Mouse (Mus musculus) hematopoietic stem cell, adult 5-6 weeks (primary cell): Measurements from ENCODE around the gene Hnrnpll. TPM values are rescaled to one million over a fixed set of nuclear protein-coding genes. Genes with fewer than 3 reads are reported as not detected.

Source experiments
- ATAC-seq, 2 experiments: fragments of 125-278 bp in 1 of 2; replicated peaks in 1 of 2; 2 replicates each; pipeline ENCODE4 v1.8.0; 2016 to 2017; ENCODE audit warnings: inconsistent platforms in 2 of 2, mild to moderate bottlenecking in 2 of 2, moderate number of reproducible peaks in 2 of 2, low read depth in 1 of 2, moderate TSS enrichment in 1 of 2; ENCODE audit not compliant: low FRiP score in 2 of 2, poor library complexity in 2 of 2, severe bottlenecking in 2 of 2, insufficient read depth in 1 of 2, low TSS enrichment in 1 of 2
- total RNA-seq: library from RNA; stranded (forward); fragments of 172-1452, 232-1000 nt; gene quantifications from 2 replicates; pipeline ENCODE4 v1.2.3, GENCODE M21; 2017

The Hnrnpll gene
- total RNA-seq, result 43.3 and 52.2 TPM in 2 replicates

- peak; percentile 90 to 93 for ATAC-seq
Measured at GRCm38 (mm10) chr17:80061783-80062619, at the start of gene Hnrnpll. Gene Hnrnpll (minus strand): TSS chr17:80062334.

DNA sequence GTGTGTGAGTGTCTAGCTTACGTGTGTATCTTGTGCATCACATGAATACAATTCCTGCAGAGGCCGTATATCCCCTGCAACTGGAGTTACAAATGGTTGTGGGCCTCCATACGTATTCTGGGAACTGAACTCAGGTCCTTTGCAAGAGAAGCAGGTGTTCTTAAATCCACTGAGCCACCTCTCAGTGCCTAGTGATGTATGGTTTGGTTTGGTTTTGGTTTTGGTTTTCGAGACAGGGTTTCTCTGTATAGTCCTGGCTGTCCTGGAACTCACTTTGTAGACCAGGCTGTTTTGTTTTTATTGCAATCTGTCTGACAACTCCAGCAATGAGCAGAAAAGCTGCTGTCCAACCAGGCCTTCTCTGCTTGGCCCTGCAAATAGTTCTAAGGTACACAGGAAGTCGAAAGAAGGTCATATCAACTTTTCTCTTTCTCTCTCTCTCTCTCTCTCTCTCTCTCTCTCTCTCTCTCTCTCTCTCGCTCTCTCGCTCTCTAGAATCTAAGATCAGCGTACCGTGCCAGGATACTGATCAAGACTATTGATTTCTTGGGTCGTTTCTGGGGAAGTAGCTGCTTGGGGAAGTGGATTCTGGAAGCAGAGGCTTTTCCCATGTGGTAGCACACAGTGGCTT is 43.3 kb upstream of the Hnrnpll start:
- no peak for ATAC-seq

- no peak for ATAC-seq
Measured at GRCm38 (mm10) chr17:80099823-80100222, 37.7 kb upstream of the Hnrnpll start.

DNA sequence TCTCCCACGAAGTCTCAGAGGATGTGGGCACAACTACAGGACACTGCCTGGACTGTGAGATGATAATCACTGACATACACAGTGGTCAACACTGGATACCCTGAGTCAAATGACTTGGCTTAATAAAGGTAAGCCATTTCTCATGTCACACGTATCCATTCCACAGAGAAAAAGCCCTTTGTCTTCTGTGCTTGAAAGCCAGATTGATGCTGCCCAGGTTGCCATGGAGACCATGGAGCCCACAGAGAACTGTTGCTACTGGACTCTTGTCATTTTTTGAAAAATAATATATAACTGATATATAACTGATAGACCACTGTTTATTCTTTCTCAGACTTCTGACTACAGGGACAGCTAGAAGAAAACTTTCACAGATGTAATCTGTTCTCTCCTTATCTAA is 35.1 kb upstream of the Hnrnpll start:
- ATAC-seq, result no peak

DNA sequence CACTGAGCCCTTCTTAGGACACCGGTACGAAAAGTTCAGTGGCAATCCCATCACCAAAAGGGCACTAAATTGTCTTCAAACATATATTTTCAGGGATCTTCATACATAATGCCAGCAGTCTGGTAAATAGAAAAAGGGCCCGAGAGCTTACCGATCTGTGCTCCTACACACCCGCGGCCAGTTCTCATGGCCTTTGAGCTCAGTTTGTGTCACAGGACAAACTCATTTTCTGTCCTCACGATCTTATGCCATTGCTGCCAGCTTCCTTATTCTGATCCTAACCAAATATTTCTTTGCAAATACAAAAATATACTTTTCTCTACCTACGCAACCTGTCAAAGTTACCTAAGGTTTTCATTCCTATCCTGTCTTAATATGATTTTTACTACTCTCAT is 34.6 kb upstream of the Hnrnpll start:
- ATAC-seq, result no peak

GRCm38 (mm10) chr17:80096043-80096719 is 34.0 kb upstream of the Hnrnpll start:
- peak; percentile 75 to 88 for ATAC-seq

DNA sequence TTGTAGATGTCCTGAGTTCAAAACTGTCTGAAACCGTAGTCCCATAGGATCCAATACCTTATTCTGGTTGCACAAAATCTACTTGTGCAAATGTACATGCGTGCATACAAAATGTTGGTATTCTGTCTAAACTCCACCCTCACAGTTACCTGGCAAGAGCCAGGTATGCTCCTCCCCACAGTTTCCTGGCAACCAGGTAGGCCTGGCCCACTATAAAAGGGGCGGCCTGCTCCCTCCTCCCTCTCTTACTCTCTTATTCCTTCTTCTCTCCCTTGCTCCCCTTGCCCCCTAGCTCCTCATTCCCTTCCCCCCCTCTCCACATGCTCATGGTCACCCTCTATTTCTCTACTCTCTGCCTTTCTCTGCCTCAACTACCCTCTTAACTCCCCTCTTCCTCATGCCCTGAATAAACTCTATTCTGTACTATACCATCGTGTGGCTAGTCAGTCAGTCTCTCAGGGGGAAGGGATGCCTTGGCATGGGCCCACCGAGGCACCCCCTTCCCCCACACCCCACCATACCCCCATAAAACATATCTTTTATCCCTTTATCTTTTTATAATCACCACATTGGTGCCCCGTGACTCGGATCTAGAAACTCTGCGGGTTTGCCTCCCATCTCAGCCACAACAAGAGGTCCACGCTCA is 33.2 kb upstream of the Hnrnpll start:
- ATAC-seq, result no peak

DNA sequence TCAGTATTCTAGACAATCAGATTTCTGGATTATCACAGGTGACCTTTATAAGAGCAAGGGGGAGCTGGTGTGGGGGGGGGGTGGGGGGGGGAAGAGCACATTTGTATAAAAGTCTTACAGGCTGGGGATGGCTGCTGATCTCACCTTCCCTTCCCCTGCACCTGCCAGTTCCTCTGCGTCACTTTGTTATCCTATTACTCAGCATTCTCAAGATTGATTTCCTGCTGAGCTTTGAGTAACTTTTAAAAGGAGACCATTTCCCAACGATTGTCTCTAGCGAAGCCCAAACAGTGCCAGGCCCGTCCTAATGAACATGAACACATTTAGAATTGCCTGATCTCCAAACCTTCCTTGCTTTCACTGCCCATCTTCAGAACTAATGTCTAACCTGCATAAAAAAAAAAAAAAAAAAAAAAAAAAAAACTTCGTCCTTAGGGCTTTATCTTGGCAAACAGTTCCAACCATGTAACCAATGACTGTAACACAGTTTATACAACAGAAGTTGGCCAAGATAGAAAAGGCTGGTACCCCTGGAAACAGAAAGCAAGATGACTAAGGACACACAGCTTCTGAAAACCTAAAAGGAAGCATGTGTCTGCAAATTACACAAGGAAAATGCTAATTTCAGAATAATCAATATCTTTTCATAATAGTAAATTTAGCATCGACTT is 29.9 kb upstream of the Hnrnpll start:
- ATAC-seq, result peak in 1 of 2 experiments; percentile 30; a peak in 1 of 4 replicates

GRCm38 (mm10) chr17:80090551-80090950 is 28.4 kb upstream of the Hnrnpll start:
- ATAC-seq, result no peak

DNA sequence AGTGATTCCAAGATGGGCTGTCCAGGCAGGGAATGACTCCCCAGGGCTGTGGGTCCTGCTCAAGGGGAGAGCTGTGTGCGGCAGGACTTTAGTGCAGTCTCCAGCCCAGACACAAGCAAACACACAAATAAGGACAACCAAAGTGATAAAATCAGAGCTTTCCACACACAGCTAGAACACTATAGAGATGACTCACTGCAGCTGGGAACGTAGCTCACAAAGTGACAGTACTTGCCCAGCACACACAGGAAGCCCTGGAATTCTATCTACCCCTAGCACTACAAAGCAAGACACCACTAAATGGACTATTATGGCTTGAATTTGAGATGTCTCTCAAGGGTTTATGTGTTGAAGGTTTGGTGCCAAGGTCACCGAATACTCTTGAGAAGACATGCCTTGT is 26.0 kb upstream of the Hnrnpll start:
- ATAC-seq, result no peak

DNA sequence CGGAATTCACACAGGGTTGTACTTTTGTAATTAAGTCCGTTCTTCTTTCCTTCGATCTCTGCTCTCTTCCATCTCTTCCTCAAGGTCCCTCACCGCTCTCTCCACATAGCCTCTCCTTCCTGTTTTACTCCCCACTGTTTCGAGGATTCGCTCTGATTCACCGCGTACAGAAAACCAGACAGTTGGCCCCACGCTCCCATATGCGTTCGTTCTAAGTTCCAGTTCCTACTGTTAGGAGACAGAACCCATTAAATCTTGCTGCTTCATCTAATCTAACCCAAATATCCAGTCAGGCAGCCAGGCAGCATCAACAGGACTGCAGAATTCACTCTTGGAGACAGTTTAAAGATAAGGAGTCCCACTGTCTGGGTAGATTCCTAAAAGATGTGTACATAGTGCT is 24.5 kb upstream of the Hnrnpll start:
- ATAC-seq, result no peak

DNA sequence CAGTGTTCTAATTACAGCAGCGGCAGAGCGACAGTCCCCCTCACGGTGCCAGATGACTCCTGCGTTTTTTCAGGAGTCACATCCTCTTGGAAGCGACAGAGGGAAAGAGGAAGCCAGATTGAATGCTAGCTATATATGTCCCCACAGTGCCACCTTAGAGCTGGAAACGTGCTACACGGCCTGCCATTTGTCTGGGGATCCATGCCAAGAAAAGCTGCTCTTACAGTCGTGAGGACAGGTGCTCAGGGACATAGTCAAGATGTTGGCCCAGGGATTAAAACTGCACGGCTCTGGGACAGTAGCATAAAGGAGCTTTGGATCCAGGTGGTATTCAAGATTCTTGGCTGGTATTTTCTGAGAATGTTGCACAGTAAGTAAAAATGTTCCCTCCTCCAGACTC is 22.3 kb upstream of the Hnrnpll start:
- no peak for ATAC-seq

GRCm38 (mm10) chr17:80083223-80083622 is 21.1 kb upstream of the Hnrnpll start:
- peak in 1 of 2 experiments; percentile 45; a peak in 1 of 4 replicates for ATAC-seq

- ATAC-seq, result no peak
Measured at GRCm38 (mm10) chr17:80078726-80079125, 16.6 kb upstream of the Hnrnpll start.

GRCm38 (mm10) chr17:80067257-80067656 is 5.1 kb upstream of the Hnrnpll start:
- ATAC-seq, result peak; percentile 44; a peak in 2 of 4 replicates

DNA sequence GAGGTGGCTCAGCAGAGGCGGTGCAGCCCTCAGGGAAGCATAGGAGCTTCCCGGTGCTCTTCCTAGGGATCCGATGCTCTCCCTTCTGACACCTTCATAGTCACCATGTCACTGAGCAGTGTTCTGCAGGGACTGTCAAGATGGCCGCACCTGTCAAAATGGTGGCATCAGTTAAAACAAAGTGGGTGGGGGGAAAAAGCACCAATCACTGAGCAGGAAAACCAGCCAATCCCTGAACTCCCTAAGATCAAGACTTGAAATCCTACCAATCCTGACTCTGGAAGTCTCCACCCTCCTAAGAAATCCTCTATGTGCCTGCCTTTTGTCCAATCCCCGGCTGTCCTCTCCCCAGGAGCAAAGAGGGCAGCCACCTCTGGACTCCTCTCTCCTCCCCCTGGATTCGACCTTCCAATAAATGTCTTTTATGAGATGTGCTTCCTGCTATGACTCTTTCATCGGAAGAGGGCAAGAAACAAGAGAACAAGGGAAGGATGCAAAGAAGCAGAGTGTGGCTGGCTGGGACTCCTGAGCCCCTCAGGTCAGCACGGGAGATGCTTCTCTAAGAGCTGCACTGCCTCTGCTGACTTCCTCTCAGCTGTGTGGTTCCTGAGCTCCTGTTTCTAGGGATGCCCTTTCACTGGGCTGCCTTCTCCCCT is 1.8 kb upstream of the Hnrnpll start:
- no peak for ATAC-seq

DNA sequence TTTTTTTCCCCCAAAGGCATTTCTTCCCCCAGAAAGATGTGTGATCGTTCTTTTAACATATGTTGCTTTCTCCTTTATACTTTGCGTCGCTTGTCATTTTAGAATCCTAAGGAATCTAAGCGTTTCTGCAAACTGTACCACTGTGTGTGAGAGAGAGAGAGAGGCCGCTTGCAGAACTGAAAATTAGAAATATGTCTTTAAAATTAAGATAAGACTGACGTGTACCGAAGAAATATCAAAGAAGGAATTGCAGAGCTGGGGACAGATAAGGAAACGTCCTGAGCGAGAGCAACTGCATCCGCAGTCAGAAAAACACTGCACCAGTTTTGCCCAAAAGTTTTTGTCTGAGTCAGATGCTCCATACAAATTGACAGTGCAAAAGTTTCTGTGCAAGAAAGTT is 1.3 kb upstream of the Hnrnpll start:
- ATAC-seq, result no peak
